Mouse (Mus musculus) bone marrow macrophage, adult 2 months (primary cell): ENCODE measurements around the gene Tmed1.

ENCODE experiments used
- CTCF ChIP-seq: IDR thresholded peaks from 2 replicates; pipeline ENCODE4 v1.5.1; 2012; ENCODE audit warnings: low read depth, mild to moderate bottlenecking, low read length, moderate library complexity
- POLR2A ChIP-seq: IDR thresholded peaks from 2 replicates; pipeline ENCODE4 v1.6.1; 2012; ENCODE audit warnings: mild to moderate bottlenecking, low read depth, low read length, borderline replicate concordance

GRCm38 (mm10) chr9:21517947-21518495 lies 8.0 kb upstream of the Tmed1 start:
- TF ChIP-seq CTCF (no peak), POLR2A (no peak)
